8 mouse cellular contexts compared by ENCODE assay signal in the genomic region with DNA sequence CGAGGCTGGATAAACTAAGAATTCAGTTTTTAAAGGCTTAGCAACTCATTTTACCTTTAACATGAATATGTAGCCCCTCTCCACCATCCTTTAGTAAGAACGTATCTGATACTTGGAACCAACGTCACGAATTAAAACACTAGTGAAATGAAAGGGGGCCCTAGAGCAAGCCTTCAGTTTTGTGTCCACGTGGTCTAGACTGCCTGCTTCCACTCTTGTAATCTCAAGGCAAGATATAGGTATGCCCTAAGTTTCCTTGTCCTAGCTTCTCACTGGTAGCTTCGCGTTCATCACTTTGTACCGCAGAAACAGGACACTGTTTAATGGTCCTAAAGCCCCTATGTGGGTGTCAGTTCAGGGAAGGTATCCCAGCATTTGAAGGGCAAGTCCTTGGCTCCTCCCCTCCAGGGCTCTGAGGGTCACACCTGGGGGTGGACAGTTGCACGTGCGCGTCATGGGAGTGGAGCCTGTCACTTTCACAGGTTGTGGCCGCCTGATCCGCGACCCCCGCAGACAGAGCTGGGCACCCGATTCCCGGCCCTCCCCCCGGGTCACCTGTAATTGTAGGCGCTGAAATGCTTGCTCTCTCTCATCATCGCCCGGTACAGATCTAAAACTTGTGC. TPM values are rescaled to one million over a fixed set of nuclear protein-coding genes. Genes with fewer than 3 reads are reported as not detected.
DNase-seq lines count a peak whose midpoint lies in the region; ATAC-seq and TF ChIP-seq lines count a peak whose summit lies in the region.

No protein-coding gene starts in this region.

- H3K9ac ChIP-seq in limb, embryonic 15.5 days: peak overlapping the region; percentile 34; the same call in 1 of the 2 replicates
- H3K9ac ChIP-seq in midbrain, postnatal 0 days (replicated peaks; ENCODE audit: low read length, poor library complexity, severe bottlenecking): peak overlapping the region; percentile 82

- no peaks in the 10 kb centered on the region for H3K27me3 ChIP-seq in limb, embryonic 15.5 days
- H3K27me3 ChIP-seq in midbrain, postnatal 0 days (ENCODE audit: insufficient read depth, low read length): no peaks in the 10 kb centered on the region

- ATAC-seq in limb, embryonic 15.5 days (ENCODE audit: insufficient number of reproducible peaks, low FRiP score, low TSS enrichment, low read depth): no peak
- ATAC-seq in midbrain, postnatal 0 days (ENCODE audit: low FRiP score): peak; percentile 48

- H3K4me3 ChIP-seq in limb, embryonic 15.5 days: peak overlapping the region; percentile 62
- H3K4me3 ChIP-seq in midbrain, postnatal 0 days (ENCODE audit: low read depth, low read length): peak overlapping the region; percentile 73

- H3K9me3 ChIP-seq in limb, embryonic 15.5 days: no peaks in the 10 kb centered on the region
- no peaks in the 10 kb centered on the region for H3K9me3 ChIP-seq in midbrain, postnatal 0 days (ENCODE audit: low read length)

- no peaks in the 10 kb centered on the region for H3K36me3 ChIP-seq in limb, embryonic 15.5 days
- no peaks in the 10 kb centered on the region for H3K36me3 ChIP-seq in midbrain, postnatal 0 days (ENCODE audit: insufficient read depth, low read length)

- H3K4me1 ChIP-seq in limb, embryonic 15.5 days: no peaks in the 10 kb centered on the region; the same call in 1 of the 2 replicates
- H3K4me1 ChIP-seq in midbrain, postnatal 0 days (ENCODE audit: insufficient read depth, low read length): peaks cover 5% of the 10 kb centered on the region; the same call in 1 of the 2 replicates

- intact Hi-C loops in heart, postnatal 25 days (cut with DNase I): loop anchor here (5.0 to 10.0 kb wide), 2 partner anchors 99 to 158 kb away; no protein-coding TSS in a partner anchor

- peak; percentile 95 for DNase-seq in heart, adult 11 months
- no peak for DNase-seq in heart, postnatal 25 days (ENCODE audit: low spot score)
- DNase-seq in embryo, embryonic 11.5 days (ENCODE audit: low read depth, low spot score): peak; percentile 11
- peak; percentile 27 for DNase-seq in gastrocnemius, postnatal 25 days
- peak; percentile 43 to 67 for DNase-seq in kidney, adult 8-10 months
- peak; percentile 4 for DNase-seq in midbrain, postnatal 0 days (ENCODE audit: low spot score)
- DNase-seq in spleen, postnatal 4 days (ENCODE audit: low spot score in 2 of 2): peak; percentile 40 to 72

- WGBS in limb, embryonic 15.5 days: 6% methylated on average over 21 of the region's 21 CpGs
- 6% methylated on average over 21 of the region's 21 CpGs for WGBS in midbrain, postnatal 0 days

- no peak overlapping the region for H3K27ac ChIP-seq in limb, embryonic 15.5 days
- peak overlapping the region; percentile 96; the same call in 1 of the 2 replicates for H3K27ac ChIP-seq in midbrain, postnatal 0 days (ENCODE audit: low read depth, low read length)

- no peak for TF ChIP-seq CTCF in midbrain, postnatal 0 days (IDR thresholded peaks at IDR 0.05)

- H3K4me2 ChIP-seq in limb, embryonic 15.5 days: peak overlapping the region; percentile 77
- peak overlapping the region; percentile 81 for H3K4me2 ChIP-seq in midbrain, postnatal 0 days (ENCODE audit: low read depth, low read length, poor library complexity, severe bottlenecking)

RNA-seq across cellular contexts. Expression of a gene that starts 0.6 kb away (rescaled TPM):
- 10 to 100 TPM; 70.4 to 76.9 TPM for total RNA-seq in heart, postnatal 25 days (2021)
- 10 to 100 TPM; 37.2 to 37.9 TPM for total RNA-seq in gastrocnemius, postnatal 25 days (2021)
- 33.4 and 34.6 TPM in 2 replicates for polyA plus RNA-seq in limb, embryonic 15.5 days (2015; fragmentation: Nextera tagmentation; extraction: Ambion mirVana)
- 30.6 and 35.4 TPM in 2 replicates for total RNA-seq in midbrain, postnatal 0 days (2014; rRNA removed)
- 30.3 and 31.2 TPM in 2 replicates for polyA plus RNA-seq in midbrain, postnatal 0 days (2015; fragmentation: Nextera tagmentation; extraction: Ambion mirVana)

RNA-seq across cellular contexts. Expression of a gene that starts 0.7 kb away (rescaled TPM):
- total RNA-seq in heart, postnatal 25 days (2021): 10 to 100 TPM in 1 of 2 experiments, 1 to 10 TPM in 1; 8.3 to 10.2 TPM
- total RNA-seq in gastrocnemius, postnatal 25 days (2021): 1 to 10 TPM; 5.8 TPM
- 19.4 and 21.3 TPM in 2 replicates for polyA plus RNA-seq in limb, embryonic 15.5 days (2015; fragmentation: Nextera tagmentation; extraction: Ambion mirVana)
- total RNA-seq in midbrain, postnatal 0 days (2014; rRNA removed): 15.2 and 18.7 TPM in 2 replicates
- 60.3 and 63.0 TPM in 2 replicates for polyA plus RNA-seq in midbrain, postnatal 0 days (2015; fragmentation: Nextera tagmentation; extraction: Ambion mirVana)
